Mouse (Mus musculus) layer of hippocampus, adult 2 months (tissue): ENCODE results near the gene Pitpnm3. TPM values are rescaled to one million over a fixed set of nuclear protein-coding genes. Genes with fewer than 3 reads are reported as not detected.
A peak's percentile ranks its signal among the peaks of the same experiment; 100 is the strongest.

ENCODE experiments used
- DNase-seq, 2 experiments: peaks; one replicate each; pipeline ENCODE4 v3.0.0; 2022; ENCODE audit warnings: low spot score in 2 of 2
- H3K27ac ChIP-seq: fragments of 200-600 bp; 2 replicates; pipeline ENCODE4 v1.8.1; 2022
- H3K4me3 ChIP-seq: fragments of 200-600 bp; 2 replicates; pipeline ENCODE4 v1.8.1; 2022; ENCODE audit warnings: mild to moderate bottlenecking
- CTCF ChIP-seq: fragments of 200-600 bp; conservative IDR thresholded peaks from 2 replicates; pipeline ENCODE4 v1.8.1; 2022; ENCODE audit warnings: antibody characterized with exemption, mild to moderate bottlenecking, moderate library complexity
- total RNA-seq, 2 experiments: library from RNA; stranded (reverse); gene quantifications; 2 replicates each; pipeline ENCODE4 v1.2.3; 2021

Gene Pitpnm3
- total RNA-seq, 2 experiments from 2014 or later, result 29.3 to 30.0 TPM

DNA sequence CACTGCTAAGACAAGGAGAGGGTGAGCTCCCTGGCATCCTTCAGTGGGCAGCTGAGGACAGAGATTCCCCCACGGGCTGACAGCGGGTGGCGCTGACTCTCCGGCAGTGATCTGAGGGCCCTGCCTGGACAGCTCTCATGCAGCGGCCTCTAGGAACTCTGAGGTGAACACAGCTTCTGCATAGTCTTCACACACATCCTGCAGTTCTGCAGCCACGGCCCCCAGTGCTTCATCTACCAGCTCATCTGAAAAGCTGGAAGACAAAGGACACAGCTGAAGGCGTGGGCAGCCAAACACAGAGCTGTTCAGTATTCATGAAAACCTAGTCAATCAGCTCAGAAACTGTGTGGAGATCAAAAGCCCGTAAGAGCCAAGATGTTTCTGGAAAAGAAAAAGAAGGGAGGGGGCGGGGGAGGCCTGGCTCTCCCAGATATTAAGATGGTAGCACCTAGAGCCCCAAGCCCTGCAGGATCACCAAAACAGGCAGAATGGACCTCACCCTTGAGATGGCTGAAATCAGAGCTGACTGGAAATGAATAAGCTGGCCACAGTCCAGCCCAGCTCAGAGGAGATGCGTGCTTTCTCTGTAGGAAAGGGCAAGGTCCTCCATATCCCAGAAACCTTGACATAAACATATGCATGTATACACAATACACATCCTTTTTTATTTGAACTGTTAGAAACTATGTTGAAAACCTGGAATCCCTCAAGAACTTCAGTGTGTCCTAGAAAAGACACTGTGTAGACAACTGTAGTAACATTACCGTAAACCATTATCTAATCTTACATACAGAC, 19.8 kb upstream of the Pitpnm3 start:
- TF ChIP-seq CTCF, result peak; percentile 19; the same call in 1 of the 2 replicates
- Histone ChIP-seq H3K4me3 (no peak overlapping the region), H3K27ac (peak overlapping the region; percentile 85)
- peak; percentile 72 to 80 for DNase-seq

DNA sequence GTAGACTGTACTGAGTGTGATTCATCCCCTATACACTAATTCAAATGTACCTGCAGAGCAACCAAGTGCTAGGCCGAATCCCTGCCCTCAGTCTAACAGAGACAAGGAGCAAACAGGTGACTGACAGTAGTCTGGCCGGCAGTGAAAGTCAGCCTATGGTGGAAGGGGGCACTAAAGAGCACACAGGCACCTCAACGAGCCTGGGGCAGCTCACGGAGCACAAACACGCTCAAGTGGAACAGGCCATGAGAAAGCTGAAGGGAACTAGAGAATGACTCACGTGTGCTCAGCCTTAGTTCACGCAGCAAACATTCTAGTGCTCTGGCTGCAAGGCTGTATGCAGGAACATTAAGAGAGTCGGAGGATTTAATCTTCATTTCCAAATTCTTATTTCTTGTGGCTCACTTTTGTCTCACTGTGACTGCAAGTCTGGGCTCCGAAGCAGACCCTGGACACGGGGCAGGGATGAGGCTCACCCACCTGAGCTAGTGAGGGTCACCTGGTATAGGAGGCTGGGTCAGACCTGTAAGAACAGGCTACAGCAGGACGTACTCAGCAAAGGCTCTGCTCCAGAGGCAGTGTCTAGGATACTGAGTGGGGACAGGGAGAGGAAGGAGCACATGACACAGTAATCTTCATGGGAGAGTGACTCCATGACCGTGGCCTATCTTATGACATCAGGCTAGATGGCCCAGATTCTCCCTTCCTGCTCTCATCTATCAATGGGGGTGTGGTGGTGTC, 17.7 kb upstream of the Pitpnm3 start:
- no peak overlapping the region for H3K4me3 ChIP-seq
- TF ChIP-seq CTCF, result no peak
- no peak overlapping the region for H3K27ac ChIP-seq
- DNase-seq, result no peak

DNA sequence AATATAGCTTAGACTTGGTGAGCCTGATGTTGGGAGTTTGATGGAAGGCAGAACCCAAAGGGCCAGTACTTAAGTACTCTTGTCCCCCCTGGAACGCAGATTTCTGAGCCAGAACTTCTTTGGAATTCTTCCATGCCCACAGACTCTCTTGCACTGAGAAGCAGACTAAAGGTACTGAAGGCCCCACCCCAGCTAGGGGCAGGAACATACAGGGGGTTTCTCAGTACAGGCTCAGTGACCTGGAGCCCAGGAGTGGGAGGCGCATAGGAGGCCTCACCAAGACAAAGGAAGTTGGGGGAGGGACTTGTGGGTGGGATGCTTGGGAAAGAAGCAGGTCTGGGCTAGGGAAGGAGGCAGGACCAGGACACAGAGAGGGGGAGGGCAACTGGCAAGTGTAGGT, 15.5 kb upstream of the Pitpnm3 start:
- Histone ChIP-seq H3K27ac (no peak overlapping the region), H3K4me3 (no peak overlapping the region)
- no peak for DNase-seq
- TF ChIP-seq CTCF, result no peak

DNA sequence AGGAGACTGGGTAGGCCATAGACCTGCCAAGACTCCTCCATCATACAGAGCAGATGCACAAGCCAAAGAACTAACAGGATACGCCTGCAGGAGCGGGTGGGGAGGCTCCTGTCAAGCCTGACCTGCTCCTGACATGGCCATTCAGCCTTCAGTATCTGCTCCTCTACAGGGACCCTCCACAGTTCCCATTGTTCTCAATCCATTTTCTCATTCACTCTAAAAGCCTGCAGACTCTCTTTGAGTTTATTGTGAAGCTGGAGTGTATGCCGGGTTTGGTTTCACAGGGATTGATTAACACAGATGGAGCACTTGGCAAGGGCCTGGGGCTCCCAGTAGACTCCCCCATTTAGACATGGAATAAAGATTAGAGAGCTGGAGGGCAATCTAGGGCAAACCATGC, 12.3 kb upstream of the Pitpnm3 start:
- Histone ChIP-seq H3K27ac (no peak overlapping the region), H3K4me3 (no peak overlapping the region)
- DNase-seq, result no peak
- TF ChIP-seq CTCF, result no peak

DNA sequence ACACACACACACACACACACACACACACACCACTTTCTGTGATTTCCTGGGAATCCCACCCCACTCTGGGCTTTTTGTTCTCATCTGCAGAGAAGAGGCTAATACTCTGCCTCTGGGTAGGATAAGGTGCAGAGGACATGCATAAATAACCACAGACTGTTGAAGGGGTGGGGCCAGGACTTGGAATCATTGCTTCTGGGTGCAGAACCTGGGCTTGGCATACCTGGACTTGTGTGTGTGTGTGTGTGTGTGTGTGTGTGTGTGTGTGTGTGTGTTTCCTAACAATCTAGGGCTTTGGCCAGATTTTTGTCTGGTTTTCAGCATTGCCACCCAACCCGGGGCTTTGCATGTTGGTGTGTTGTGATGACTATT, 10.3 kb upstream of the Pitpnm3 start:
- no peak for TF ChIP-seq CTCF
- no peak overlapping the region for H3K4me3 ChIP-seq
- no peak for DNase-seq
- no peak overlapping the region for H3K27ac ChIP-seq

DNA sequence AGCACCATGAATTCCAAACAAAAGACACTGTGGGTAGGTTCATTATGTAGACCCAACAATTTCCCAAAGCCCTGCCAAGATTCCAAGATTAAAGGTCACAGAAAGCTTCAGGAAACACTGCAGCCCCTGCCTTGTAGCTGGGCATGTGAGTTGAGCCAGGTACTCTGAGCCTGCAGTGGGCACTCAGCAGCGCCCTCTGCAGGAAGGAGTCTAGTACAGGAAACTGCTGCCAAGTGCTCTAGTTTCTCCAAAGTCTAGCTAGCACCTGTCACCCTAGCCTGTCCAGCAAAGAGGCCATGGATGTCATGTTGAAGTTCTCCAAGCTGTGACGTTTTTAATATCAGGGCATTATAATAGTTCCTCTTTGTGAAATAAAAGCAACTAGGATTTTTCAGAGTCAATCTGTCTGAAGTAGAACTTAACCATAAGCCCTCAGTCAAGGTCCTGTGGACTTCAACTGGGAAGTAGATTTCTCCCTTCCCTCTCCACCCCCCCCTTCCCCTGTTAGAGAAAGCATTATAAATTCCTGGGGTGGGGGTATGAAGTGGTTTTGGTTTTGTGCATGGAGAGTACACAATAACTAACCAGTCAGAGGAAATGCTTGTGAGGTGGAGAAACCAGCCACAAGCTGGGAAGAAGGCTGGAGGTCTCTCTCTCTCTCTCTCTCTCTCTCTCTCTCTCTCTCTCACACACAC, 9.8 kb upstream of the Pitpnm3 start:
- no peak overlapping the region for H3K4me3 ChIP-seq
- no peak for DNase-seq
- H3K27ac ChIP-seq, result no peak overlapping the region
- TF ChIP-seq CTCF, result peak; percentile 83

DNA sequence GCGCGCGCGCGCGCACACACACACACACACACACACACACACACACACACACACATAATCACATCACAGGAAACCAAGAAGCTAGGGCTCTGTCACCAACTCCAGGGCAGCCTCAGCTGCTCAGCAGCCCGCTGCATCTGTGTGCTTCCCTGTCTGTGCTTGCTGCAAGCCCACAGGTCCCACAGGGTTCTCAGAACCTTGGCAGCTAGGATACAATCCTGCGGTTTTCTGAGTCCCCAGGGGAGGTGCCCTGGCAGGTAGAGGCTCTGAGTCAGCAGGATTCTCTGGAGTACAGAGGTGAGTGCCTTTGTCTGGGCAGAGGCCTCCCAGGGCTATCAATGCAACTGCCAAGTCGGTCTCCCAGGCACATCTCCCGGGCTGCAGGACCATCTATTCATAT, 7.3 kb upstream of the Pitpnm3 start:
- no peak for TF ChIP-seq CTCF
- Histone ChIP-seq H3K27ac (no peak overlapping the region), H3K4me3 (no peak overlapping the region)
- no peak for DNase-seq

DNA sequence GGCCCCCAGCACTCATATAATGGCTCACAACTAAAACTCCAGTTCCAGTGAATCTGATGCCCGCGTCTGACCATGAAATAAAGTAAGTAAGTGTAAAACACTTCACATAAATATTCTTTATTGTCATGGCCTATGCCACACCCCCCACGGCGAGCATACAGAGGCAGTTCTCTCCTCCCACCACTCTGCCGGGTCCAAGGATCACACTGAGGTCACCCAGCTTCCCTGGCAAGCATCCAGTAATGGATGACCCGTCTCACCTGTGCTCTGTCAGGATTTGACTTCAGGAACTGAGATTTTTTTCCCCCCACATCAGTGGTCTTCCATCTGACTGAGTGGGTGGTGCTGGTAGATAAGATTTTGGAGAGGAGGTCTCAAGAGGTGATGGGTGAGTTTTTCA, 4.6 kb upstream of the Pitpnm3 start:
- H3K27ac ChIP-seq, result no peak overlapping the region
- no peak for TF ChIP-seq CTCF
- no peak for DNase-seq

DNA sequence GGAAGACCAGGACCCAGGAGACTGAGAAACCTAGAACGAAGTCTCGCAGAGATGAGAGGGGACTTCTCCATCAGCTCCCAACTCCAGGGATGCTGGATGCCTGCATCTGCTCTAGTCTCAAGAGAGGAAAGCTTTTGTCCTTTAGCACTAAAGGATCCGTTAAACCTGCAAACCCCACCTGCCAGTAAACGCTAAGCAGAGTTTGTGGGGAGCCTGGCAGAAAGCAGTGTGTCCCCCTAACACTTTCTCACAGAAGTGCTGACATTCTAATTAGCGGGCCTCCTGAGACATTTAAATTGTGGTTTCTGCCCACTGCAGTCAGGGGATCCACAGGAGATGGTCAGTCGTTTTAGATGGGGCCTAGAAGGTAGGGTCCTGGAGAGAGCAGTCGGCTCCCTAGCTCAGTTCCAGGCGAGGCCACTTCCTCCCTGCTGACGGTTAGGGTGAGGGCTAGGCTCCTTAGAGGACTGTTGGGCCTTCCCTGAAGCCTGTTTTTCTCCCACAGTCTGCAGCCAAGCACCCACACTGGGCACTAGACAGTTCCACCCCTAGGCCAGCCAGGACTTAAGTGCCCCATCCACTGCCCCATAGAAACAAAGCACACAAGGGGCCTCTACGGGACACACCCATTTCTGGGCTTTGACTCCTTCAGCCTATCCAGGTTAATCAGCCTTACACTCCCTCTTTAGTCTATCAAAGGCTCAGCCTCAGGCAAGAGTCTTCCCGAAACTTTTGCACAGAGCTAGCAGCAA, 829 bp upstream of the Pitpnm3 start:
- no peak for DNase-seq
- Histone ChIP-seq H3K27ac (peak overlapping the region; percentile 60), H3K4me3 (peak overlapping the region; percentile 67)
- TF ChIP-seq CTCF, result no peak

More for the DNA sequence above, 4.6 kb upstream of the Pitpnm3 start:
- H3K4me3 ChIP-seq, result no peak overlapping the region

DNA sequence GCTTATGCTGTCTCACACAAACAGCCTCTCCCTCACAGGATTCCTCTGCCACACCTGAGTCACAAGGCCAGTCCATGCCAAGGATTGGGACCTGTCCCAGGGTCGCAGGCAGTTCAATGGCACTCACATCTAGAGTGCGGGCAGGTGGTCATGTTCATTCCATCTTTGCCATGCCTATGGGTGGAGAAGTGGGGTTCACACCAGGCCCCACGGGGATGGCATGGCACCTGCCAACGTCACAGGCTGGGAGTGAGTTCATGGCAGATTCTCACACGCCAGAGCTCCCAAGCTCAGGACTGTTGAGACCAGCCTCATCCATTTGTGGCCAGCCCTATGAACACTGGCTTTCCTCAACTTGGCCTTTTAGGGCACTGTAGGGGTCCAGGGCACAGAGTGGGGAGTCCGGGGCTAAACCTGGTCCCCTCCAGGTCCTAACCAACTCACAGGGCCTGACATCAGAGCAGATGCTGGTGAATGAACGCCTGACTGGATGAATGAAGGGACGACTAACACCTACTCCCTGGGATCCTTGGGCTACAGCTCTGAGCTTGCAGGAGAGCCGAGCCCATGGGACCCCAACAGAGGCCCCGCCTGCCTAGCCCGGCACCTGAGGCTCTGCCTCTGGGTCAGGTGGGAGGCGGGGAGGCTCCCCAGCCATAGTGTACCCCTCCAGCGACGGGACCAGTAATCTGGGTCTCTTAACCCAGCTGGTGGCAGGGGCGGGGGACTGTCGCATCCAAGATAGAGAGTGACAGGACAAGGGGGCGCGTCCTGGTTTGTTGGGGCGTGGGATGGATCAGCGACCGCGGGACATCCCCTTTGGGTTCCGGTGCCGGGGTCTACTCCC, 819 bp downstream of the Pitpnm3 start:
- peak overlapping the region; percentile 67 for H3K4me3 ChIP-seq
- peak overlapping the region; percentile 75 for H3K27ac ChIP-seq
- TF ChIP-seq CTCF, result no peak
- DNase-seq, result no peak

DNA sequence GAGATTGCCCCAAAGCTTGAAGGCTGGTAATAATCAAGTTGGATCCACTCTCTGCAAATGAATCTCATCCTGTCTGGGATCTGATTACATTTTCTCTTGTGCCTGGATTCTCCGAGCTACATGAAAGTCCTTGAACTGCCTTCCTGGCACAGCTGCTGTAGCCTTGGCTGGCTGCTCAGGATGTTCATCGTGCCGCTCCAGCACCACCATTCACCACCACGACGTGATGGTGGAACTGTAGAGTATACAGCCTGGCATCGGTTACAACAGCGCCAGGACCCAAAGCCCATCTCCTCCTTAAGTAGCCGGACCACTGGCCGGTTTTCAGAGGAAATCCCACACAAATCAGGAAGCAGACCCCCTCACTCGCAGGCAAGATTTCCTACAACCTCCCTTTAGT, 2.5 kb downstream of the Pitpnm3 start:
- Histone ChIP-seq H3K4me3 (no peak overlapping the region), H3K27ac (peak overlapping the region; percentile 43; the same call in 1 of the 2 replicates)
- no peak for DNase-seq
- no peak for TF ChIP-seq CTCF

DNA sequence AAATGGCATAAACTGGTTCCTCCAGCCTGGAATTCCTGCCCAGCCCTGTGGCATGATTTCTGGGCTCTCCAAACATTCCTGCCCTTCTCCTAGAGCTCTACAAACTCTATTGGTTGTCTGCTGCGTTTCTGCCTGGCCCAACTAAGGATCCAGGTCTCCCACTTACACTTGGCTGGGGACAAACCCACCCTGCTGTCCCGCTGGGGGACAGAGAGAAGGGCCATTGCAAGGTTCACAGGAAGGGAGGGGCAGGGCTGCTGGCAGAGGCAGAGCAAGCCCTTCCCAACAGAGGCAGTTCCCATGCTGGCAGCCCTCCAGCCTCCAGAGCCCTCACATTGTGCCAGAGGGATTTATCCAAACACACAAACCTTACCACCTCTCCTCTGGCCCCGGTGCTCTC, 3.3 kb downstream of the Pitpnm3 start:
- no peak for DNase-seq

More for the DNA sequence above, 3.3 kb downstream of the Pitpnm3 start:
- TF ChIP-seq CTCF, result no peak
- H3K27ac ChIP-seq, result peak overlapping the region; percentile 7; the same call in 1 of the 2 replicates
- no peak overlapping the region for H3K4me3 ChIP-seq
